Mouse (Mus musculus) right cerebral cortex, adult 2 months (tissue): ENCODE data around the gene Hs3st4.

Experiments used
- DNase-seq, 2 experiments: peaks; one replicate each; pipeline ENCODE4 v3.0.0; 2021 to 2022; ENCODE audit warnings: low spot score in 2 of 2

Gene Hs3st4

GRCm38 (mm10) chr7:123982461-123983038 is at the start of gene Hs3st4:
TSS of gene Hs3st4 (plus strand) at chr7:123982869.
- peak; percentile 33 to 39 for DNase-seq

GRCm38 (mm10) chr7:123946836-123947235 is 35.8 kb upstream of the Hs3st4 start:
- no peak for DNase-seq

GRCm38 (mm10) chr7:123963021-123963420 is 19.6 kb upstream of the Hs3st4 start:
- no peak for DNase-seq

- DNase-seq, result no peak
Measured at GRCm38 (mm10) chr7:123964559-123965142, 18.0 kb upstream of the Hs3st4 start.

GRCm38 (mm10) chr7:123965515-123965914 is 17.2 kb upstream of the Hs3st4 start:
- no peak for DNase-seq

GRCm38 (mm10) chr7:123975441-123975840 is 7.2 kb upstream of the Hs3st4 start:
- DNase-seq, result no peak

GRCm38 (mm10) chr7:123981435-123981834 is 1.2 kb upstream of the Hs3st4 start:
- DNase-seq, result no peak

DNA sequence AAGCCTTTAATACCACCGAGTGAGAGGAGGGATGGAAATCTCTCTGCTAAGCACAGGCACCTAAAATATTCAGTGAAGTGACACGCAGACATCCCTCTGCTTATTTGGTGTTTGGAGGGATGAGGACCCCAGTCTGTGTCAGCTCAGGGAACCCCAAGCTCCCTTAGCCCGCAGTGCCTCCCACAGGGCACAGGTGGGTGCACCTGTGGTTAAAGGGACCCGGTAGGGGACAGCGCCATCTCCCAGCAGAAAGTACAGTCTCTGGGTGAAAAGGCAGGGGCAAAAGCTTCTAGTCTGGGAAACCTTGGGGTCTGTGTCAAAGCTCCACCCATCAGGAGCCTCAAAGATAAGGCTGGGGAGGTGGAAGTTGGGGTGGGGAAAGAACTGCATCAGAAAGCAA is 659 bp upstream of the Hs3st4 start:
- DNase-seq, result peak in 1 of 2 experiments; percentile 10

- DNase-seq, result peak in 1 of 2 experiments; percentile 19
Measured at GRCm38 (mm10) chr7:123983177-123984046, 743 bp downstream of the Hs3st4 start.

- DNase-seq, result no peak
Measured at GRCm38 (mm10) chr7:123992121-123992520, 9.5 kb downstream of the Hs3st4 start.

- DNase-seq, result no peak
Measured at GRCm38 (mm10) chr7:123997266-123997665, 14.6 kb downstream of the Hs3st4 start.

DNA sequence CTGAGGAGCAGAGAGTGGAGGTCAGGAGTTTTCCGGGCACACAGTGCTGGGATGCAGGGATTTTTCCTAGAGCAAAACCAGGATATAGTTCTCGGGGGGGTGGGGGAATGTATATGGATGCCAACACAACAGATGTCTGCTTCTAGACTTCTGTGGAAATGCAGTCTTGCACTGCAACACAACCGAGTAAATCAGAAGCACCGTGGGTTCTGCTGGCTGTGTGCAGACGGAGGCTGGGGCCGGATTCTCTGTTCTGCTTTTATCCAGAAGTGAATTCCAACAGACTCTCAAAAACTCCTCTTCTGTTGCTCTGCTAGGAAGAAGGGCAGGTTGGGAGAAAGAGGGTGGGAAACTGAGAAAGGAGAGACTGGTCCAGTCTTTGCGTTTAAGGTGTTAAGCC is 15.9 kb downstream of the Hs3st4 start:
- DNase-seq, result peak; percentile 33 to 34

- DNase-seq, result no peak
Measured at GRCm38 (mm10) chr7:124026908-124027307, 44.2 kb downstream of the Hs3st4 start.

- DNase-seq, result no peak
Measured at GRCm38 (mm10) chr7:124032236-124032635, 49.6 kb downstream of the Hs3st4 start.

DNA sequence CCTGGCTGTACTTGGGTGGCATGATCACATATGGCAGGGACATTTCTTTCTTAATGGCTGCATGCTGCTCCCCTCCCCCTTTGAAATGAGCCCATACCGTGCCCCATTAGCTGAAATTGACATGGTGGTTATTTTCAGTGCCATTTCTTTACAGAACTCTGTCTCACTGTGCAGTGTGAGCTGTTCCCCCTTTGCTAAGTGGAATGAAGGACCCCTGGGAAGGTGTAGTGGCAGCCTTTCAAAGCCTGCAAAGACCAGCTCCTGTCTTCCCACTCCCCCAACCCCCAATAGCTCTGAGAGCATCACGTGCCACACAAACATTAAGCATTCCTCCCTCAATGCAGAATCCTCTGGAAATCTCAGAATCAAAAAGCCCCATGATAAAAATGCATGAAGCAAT is 50.7 kb downstream of the Hs3st4 start:
- DNase-seq, result no peak

GRCm38 (mm10) chr7:124037281-124037700 is 54.6 kb downstream of the Hs3st4 start:
- DNase-seq, result no peak

DNA sequence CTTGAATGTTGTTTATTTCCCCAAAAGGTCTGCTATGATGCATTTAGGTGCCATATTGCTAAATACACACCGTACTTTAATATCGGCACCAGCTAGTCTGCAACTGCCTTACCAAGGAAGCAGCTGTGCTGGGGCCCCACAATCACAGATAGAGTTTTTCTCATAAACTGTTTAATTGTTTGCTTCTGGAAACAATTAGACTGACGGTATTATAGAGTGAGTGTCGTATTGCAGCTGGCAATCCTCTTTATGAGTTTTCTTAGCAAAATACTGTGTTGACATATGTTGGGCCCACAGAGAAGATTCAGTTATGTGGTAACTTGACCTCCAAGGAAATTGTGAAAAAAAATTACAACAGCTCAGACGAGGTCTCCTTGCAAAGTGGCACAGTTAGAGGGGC is 56.5 kb downstream of the Hs3st4 start:
- no peak for DNase-seq

DNA sequence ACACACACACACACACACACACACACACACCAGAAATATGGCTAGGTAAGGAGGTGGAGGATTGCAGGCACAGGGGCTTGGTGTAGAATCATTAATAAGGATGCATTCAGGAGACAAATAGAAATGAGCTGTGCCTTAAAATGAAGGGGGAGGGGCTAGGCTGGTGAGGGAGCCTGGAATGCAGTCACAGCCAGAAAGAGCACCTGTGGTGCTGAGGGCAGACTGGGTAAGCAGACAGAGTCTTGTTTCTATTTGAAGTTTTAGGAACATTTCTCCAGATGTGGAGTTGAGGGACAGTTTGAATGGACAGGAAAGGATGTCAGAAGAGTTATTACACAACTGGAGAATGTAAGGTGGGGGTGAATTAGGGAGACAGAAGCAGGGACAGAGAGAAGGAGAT is 64.7 kb downstream of the Hs3st4 start:
- DNase-seq, result no peak

- no peak for DNase-seq
Measured at GRCm38 (mm10) chr7:124048971-124049370, 66.3 kb downstream of the Hs3st4 start.

GRCm38 (mm10) chr7:124050421-124050820 is 67.8 kb downstream of the Hs3st4 start:
- no peak for DNase-seq

GRCm38 (mm10) chr7:124083741-124084140 is 101.1 kb downstream of the Hs3st4 start:
- DNase-seq, result no peak

DNA sequence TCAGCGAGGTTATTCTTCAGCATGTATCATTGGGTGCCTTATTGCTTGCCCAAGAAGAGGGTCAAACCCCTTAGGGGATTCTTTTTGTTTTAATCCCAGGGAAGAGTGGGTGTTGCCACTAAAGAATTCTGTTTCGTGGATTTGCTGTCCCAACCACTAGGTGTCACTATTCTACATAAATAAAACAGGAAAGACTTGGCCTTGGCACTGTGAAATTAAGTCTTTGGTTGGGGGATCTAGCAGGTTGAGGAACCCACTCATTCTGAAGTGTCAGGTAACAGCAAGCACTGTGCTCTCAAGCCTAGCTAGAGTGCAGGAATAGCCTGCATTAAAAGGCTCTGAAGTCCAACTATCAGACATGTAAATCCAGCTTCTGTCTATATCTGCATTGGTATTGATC is 146.3 kb downstream of the Hs3st4 start:
- DNase-seq, result peak; percentile 26 to 42

- DNase-seq, result peak; percentile 72 to 75
Measured at GRCm38 (mm10) chr7:124131312-124131711, 148.6 kb downstream of the Hs3st4 start.
